Mouse (Mus musculus): Measurements from ENCODE around the gene Syt12.
A peak's percentile ranks its signal among the peaks of the same experiment; 100 is the strongest.

The Syt12 gene

DNA sequence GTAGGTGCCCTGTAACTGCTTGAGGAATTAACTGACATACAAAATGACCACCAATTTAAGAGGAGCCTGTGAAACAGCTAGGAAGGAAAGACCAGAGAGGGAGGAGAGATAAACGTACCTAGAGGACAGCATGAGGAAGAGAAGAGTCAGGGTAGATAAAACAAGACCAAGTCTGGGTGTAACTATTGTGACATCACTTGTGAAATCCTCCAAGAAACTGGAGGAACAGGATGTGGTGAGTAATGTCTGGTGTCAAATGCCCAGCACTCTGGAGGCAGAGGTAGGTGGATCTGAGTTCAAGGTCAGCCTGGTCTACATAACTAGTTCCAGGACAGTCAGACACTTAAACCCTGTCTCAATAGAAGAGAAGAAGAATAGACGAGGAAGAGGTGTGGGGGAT, 68.2 kb downstream of the Syt12 start:
- DNase-seq (ENCODE audit: low read depth, low spot score) = no peak

DNA sequence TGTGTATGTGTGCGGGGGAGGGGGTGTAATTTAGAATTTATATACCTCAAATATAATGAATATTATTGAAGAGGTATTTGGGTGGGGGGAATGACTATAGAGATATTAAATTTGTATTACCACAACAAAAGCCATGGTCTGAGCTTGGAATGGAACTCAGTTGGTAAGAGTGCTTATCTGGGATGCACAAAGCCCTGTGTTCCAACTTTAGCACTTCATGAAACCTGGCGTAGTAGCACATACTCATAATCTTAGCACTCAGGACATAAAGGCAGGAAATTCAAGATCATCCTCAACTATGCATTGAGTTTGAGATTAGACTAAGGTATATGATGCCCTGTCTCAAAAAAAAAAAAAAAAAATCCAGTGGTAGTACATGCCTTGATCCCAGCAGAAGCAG, 72.4 kb downstream of the Syt12 start:
- no peak for DNase-seq (ENCODE audit: low read depth, low spot score)

DNA sequence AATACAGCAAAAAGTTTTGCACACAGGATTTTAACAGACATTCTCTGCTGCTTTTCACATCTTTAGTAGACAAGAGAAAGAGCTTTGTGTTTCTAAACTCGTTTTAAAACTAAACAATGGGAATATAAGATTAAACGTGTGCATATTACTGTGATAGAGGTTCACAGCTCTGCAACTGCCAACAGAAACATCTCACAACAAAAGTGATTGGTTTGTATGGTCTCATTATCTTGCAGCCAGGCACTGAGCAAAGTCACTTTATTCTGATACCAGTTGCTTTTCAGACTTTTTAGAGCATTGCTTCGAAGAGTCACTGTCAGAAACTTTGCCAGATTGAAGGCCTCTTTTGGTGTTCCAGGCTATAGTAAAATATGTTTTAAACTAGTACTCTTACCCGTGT, 78.3 kb downstream of the Syt12 start:
- DNase-seq (ENCODE audit: low read depth, low spot score) = no peak

DNA sequence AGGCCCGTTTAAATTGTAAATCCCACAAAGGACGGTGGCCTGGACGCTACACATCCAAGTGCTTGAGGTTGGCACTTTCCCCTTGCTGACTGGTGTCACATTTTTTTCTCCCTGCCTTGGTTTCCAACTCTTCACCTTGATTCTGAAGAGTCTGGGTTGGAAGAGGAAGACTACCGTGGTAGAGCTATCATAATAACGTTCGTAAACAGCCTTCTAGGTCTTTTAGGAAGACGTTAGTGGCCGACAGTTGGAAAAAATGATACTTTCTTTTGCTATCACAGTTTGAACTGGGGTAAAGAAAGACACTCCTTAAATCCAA, 78.7 kb downstream of the Syt12 start:
- DNase-seq (ENCODE audit: low read depth, low spot score) = no peak

DNA sequence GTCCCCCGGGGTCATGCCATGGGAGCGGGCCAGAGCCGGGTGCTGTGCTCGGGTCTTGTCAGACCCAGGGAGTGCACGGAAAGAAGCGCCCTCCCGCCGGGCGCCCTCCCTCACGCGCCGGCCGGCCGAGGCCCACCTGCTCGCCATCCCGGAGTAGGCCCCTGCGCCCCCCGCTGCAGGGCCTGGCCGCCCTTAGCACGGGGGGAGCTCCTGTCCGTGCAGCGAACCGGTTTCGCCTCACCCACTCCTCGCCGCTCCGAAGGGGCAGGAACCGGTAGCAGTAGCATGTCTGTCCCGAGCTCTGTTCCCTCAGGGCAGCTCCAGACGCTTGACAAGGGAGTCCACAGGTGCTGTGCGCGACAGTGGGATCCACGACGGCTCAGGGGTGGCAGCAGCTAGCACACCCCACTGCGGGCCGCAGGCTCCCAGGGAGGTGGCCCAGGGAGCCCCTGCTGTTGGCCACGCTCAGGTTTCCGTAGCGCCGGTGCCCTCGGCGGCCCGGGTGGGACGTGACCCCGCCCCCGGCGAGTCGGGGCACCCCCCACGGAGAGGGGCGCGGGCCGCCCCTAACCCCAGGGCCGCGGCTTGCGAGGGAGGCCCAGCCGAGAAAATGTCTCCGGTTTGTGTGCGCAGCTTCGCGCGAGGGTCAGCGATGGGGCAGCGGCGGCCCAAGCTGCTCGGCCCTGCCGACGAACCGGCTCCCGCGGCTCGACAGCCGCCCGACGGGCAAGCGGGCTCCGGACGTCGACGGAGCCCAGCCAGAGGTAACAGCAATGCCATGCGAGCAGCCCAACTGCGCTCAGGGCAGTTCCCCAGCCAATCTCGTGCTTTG, 79.2 kb downstream of the Syt12 start, which contains the start of gene Kdm2a:
TSS of gene Kdm2a (minus strand) at position 488 of the 832 bp plus-strand sequence.
- no peak for DNase-seq (ENCODE audit: low read depth, low spot score)

DNA sequence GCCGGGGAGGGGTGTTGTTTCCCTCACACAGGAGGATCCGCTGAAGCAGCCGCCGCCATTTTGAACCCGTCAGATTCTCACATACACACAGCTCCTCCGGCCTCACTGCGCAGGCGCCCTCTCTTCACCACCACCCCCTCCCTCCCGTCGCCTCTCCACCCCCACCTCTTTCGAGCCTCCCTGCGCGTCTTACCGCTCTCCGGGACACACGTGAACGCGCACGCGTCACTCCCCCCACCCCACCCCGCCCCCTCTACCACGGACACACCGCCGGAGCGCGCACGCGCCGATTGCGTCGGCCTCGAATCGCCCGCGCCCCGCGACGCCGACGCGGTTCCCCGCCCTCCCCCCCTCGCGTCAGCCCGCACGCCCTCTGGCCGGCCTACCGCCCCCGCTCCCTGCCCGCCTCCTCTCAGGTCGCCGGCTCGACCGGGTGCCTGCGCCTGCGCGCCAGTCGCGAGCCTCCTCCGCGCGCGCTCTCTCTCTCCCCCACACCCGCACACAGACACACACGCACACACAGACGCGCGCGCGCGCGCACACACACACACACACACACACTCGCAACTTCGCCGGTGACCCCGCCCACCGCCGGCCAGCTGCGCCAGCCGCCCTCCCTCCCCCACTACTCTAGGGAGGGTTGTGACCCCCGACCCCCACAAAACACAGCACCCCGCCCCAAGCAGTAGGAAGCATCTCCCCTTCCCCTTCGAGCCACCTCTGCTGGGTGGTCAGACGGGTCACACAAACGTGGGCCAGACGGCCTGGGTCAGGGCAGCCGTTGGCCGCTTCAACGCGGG, 80.0 kb downstream of the Syt12 start:
- DNase-seq (ENCODE audit: low read depth, low spot score) = peak; percentile 98

DNA sequence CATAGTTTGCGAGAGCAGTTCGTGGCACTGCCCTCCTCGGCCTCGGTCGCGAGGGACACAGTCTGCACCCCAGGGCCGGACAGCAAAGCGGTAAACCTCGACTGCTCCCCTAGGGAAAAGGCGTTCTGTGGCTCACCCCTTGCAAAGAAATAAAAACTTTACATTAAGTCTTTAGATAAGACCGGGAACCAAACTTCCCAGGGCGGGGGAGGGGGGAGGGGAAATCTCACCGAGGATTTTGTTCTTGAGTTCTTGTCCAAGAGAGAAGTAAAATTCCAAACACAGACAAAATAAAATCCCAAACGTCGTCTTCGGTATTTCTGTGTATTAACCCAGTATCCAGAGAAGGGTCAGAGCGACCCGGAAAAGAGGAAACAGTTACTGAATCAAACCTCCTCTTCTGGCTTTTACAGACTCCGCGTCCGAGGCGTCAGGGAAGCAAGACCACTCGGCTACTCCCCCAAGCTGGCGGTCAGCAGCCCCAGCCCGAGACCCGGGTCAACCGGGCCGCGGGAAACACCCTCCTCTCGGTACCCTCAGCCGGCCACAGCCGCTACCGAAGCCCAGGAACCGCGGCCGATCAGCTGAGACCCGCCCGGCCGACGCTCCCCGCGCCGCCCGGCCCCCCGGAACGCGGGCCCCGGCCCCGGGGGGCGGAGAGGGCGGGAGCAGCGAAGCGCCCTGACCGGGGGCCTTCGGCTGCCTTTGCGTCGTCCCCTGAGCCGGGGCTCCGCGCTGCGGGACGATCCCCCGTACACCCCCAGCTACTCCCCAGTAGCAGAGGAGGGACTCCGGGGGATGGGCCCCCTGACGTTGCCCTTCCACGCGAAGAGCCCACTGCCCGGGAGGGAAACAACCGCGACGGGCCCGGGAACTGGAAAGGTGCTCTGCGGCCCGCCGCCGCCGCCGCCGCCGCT, 80.9 kb downstream of the Syt12 start:
- DNase-seq (ENCODE audit: low read depth, low spot score) = no peak

Measured in telencephalon, adult 2 months (tissue).